Mouse (Mus musculus): Measurements from ENCODE around the gene Senp8. TPM values are rescaled to one million over a fixed set of nuclear protein-coding genes. Genes with fewer than 3 reads are reported as not detected.
A peak's percentile ranks its signal among the peaks of the same experiment; 100 is the strongest.

Gene Senp8
- polyA plus RNA-seq, 1 experiment: 6.1 TPM

DNA sequence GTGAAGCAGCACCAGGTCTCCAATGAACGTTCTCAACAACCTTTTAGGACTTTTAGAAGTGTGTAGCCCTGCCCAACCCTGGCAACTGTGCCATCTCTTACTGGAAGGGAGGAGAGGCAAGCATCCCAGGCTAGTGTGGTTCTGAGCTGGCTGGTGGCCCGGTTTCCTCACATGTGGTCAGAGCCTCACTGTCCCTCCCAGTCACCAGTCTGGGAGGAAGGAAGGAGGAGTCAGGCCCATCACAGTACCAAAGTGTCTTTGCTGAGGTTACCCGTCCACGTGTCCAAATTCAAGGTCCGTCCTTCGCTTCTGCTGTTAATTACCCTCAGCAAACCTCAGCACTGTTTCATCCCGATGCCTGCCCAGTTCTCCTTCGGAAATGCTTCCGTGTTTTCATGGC, 58.4 kb downstream of the Senp8 start:
- DNase-seq: peak; percentile 57 to 60
- peaks cover 3% of the 10 kb centered on the region; the same call in 1 of the 2 replicates for H3K4me1 ChIP-seq (ENCODE audit: control insufficient read depth, insufficient read depth, low read length)
- WGBS: 6% methylated on average over 9 of the region's 9 CpGs
- no peaks in the 10 kb centered on the region for H3K27me3 ChIP-seq (ENCODE audit: control insufficient read depth, insufficient read depth, low read length)
- H3K27ac ChIP-seq (ENCODE audit: insufficient read depth, low read length): no peak overlapping the region
- TF ChIP-seq POLR2A (IDR thresholded peaks at IDR 0.05; ENCODE audit: borderline replicate concordance, insufficient read depth, low read length) (no peak), CTCF (IDR thresholded peaks at IDR 0.05; ENCODE audit: borderline replicate concordance, insufficient read depth, low read depth, low read length) (no peak)
- peak overlapping the region; percentile 57 for H3K4me3 ChIP-seq (replicated peaks; ENCODE audit: insufficient read depth, low read depth, low read length)

DNA sequence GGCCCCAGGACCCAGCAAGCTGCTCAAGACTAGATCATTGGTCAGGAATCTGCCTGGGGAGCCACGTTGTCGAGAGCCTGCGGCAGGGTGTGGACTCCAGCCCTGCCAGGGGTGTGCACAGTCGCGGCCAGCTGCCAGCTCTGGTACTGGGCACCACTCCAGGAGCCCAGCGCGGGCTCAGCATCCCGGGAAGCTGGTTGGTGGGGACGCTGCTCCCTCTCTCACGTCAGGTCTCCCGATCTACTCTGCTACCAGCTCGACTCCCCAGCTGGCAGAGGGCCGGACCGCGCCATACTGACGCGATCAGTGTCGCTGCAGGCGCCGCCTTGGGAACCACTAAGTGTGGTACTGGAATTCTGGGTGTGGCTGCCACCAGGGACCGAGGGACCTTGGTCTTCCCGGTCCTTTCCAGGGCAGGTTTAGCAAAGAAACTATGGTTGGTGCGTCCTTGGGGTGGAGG, 58.8 kb downstream of the Senp8 start:
- 1% methylated on average over 23 of the region's 23 CpGs for WGBS
- TF ChIP-seq POLR2A (IDR thresholded peaks at IDR 0.05; ENCODE audit: borderline replicate concordance, insufficient read depth, low read length) (no peak), CTCF (IDR thresholded peaks at IDR 0.05; ENCODE audit: borderline replicate concordance, insufficient read depth, low read depth, low read length) (no peak)
- H3K4me1 ChIP-seq (ENCODE audit: control insufficient read depth, insufficient read depth, low read length): peaks cover 3% of the 10 kb centered on the region; the same call in 1 of the 2 replicates
- no peak overlapping the region for H3K27ac ChIP-seq (ENCODE audit: insufficient read depth, low read length)
- no peaks in the 10 kb centered on the region for H3K27me3 ChIP-seq (ENCODE audit: control insufficient read depth, insufficient read depth, low read length)
- peak overlapping the region; percentile 57 for H3K4me3 ChIP-seq (replicated peaks; ENCODE audit: insufficient read depth, low read depth, low read length)
- DNase-seq: peak; percentile 67 to 72

DNA sequence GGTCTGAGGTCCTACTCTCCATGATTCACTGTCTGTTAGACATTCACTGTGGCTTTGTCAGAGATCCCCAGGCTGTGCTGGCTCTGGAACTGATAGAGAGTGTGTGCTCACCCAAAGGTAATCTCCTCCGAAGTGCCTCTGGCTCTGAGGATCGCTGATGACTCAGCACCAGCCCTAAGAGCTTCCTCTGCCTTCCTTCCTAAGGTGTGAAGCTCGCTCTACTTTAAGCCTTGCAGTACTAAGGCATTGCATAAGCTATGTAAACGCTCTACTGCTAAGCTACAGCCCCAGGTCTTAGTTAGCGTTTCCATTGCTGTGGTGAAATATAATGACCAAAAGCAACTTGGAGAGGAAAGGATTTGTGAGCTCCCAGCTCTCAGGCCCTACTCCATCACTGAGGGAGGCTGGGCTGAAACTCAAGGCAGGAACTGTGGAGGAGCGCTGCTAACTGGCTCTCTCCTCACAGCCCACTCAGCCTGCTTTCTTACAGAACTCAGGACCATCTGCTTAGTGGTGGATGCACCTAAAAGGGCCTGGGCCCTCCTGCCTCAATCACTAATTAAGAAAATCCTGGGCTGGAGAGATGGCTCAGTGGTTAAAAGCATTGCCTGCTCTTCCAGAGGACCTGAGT, 63.0 kb downstream of the Senp8 start:
- Histone ChIP-seq H3K27ac (ENCODE audit: insufficient read depth, low read length) (no peak overlapping the region), H3K27me3 (ENCODE audit: control insufficient read depth, insufficient read depth, low read length) (no peaks in the 10 kb centered on the region), H3K4me3 (replicated peaks; ENCODE audit: insufficient read depth, low read depth, low read length) (no peak overlapping the region), H3K4me1 (ENCODE audit: control insufficient read depth, insufficient read depth, low read length) (peaks cover 3% of the 10 kb centered on the region; the same call in 1 of the 2 replicates)
- TF ChIP-seq POLR2A (IDR thresholded peaks at IDR 0.05; ENCODE audit: borderline replicate concordance, insufficient read depth, low read length) (no peak), CTCF (IDR thresholded peaks at IDR 0.05; ENCODE audit: borderline replicate concordance, insufficient read depth, low read depth, low read length) (no peak)
- WGBS: 48% methylated on average over 6 of the region's 6 CpGs
- DNase-seq: no peak

Other genes with a start within 250 kb of the Senp8 start
- gene Hexa, start 211.2 kb downstream of the Senp8 start, polyA plus RNA-seq (2012; rRNA removed): 39.7 and 42.9 TPM in 2 replicates
- 1.7 and 2.3 TPM in 2 replicates for gene Tmem202, start 210.9 kb downstream of the Senp8 start, polyA plus RNA-seq (2012; rRNA removed)
- 6.5 and 7.4 TPM in 2 replicates for gene Celf6, start 172.8 kb downstream of the Senp8 start, polyA plus RNA-seq (2012; rRNA removed)
- gene Parp6, start 133.4 kb downstream of the Senp8 start, polyA plus RNA-seq (2012; rRNA removed): 174 and 176 TPM in 2 replicates
- gene Pkm, start 94.3 kb downstream of the Senp8 start, polyA plus RNA-seq (2012; rRNA removed): 2,306 and 2,370 TPM in 2 replicates
- 2.6 and 3.0 TPM in 2 replicates for gene Gramd2, start 70.6 kb downstream of the Senp8 start, polyA plus RNA-seq (2012; rRNA removed)
- 21.0 and 21.2 TPM in 2 replicates for gene Myo9a, start 186 bp upstream of the Senp8 start, polyA plus RNA-seq (2012; rRNA removed)
- not detected in 2 replicates for gene Nr2e3, start 209.9 kb upstream of the Senp8 start, polyA plus RNA-seq (2012; rRNA removed)

All from cerebellum, adult 2 months (tissue).